Mouse (Mus musculus) limb, embryonic 14.5 days (tissue): ENCODE results near the gene Pgc. TPM values are rescaled to one million over a fixed set of nuclear protein-coding genes. Genes with fewer than 3 reads are reported as not detected.

ENCODE experiments used
- ATAC-seq: fragments of 200-750 bp; cut with Nextera tagmentation; 2 replicates; pipeline ENCODE4 v1.8.0; 2017; ENCODE audit warnings: low read depth, moderate number of reproducible peaks, moderate TSS enrichment; ENCODE audit not compliant: low FRiP score
- DNase-seq: peaks from one replicate; pipeline ENCODE4 v3.0.0-alpha.2; 2015; ENCODE audit warnings: low spot score
- H3K27ac ChIP-seq: fragments of 300-500 bp; sonication (generic); replicated peaks from 2 replicates; pipeline ENCODE4 v1.5.1; 2014; ENCODE audit warnings: low read depth, mild to moderate bottlenecking, low read length, moderate library complexity, mixed read lengths
- H3K27me3 ChIP-seq: fragments of 300-500 bp; sonication (generic); 2 replicates; pipeline ENCODE4 v1.6.1; 2014; ENCODE audit warnings: low read length, mixed read lengths; ENCODE audit not compliant: control insufficient read depth, insufficient read depth
- H3K36me3 ChIP-seq: fragments of 300-500 bp; sonication (generic); 2 replicates; pipeline ENCODE4 v1.6.1; 2014; ENCODE audit warnings: mild to moderate bottlenecking, low read length, moderate library complexity, mixed read lengths; ENCODE audit not compliant: control insufficient read depth, insufficient read depth
- H3K4me1 ChIP-seq: fragments of 300-500 bp; sonication (generic); 2 replicates; pipeline ENCODE4 v1.6.1; 2014; ENCODE audit warnings: antibody characterized with exemption, low read length, mixed read lengths; ENCODE audit not compliant: control insufficient read depth, insufficient read depth
- H3K4me2 ChIP-seq: fragments of 300-500 bp; sonication (generic); replicated peaks from 2 replicates; pipeline ENCODE4 v1.6.1; 2014; ENCODE audit warnings: low read depth, mild to moderate bottlenecking, low read length, moderate library complexity; ENCODE audit not compliant: severe bottlenecking
- H3K4me3 ChIP-seq: fragments of 300-500 bp; sonication (generic); replicated peaks from 2 replicates; pipeline ENCODE4 v1.5.1; 2014; ENCODE audit warnings: low read length
- H3K9ac ChIP-seq: fragments of 300-500 bp; sonication (generic); 2 replicates; pipeline ENCODE4 v1.6.1; 2014; ENCODE audit warnings: mild to moderate bottlenecking, low read depth, low read length, moderate library complexity; ENCODE audit not compliant: severe bottlenecking
- H3K9me3 ChIP-seq: fragments of 300-500 bp; sonication (generic); 2 replicates; pipeline ENCODE4 v1.6.1; 2016; ENCODE audit warnings: low read length; ENCODE audit not compliant: control insufficient read depth
- POLR2A ChIP-seq: fragments of 200-500 bp; IDR thresholded peaks from 2 replicates; pipeline ENCODE4 v1.8.0; 2012; ENCODE audit warnings: inconsistent platforms, mild to moderate bottlenecking, moderate library complexity, borderline replicate concordance; ENCODE audit not compliant: insufficient read depth, insufficient read length; ENCODE audit errors: extremely low read depth
- WGBS: fragments of 180-500 bp; shearing (Covaris S2); extraction: QIAGEN DNeasy Blood & Tissue Kit; methylation state at CpG from one replicate; pipeline ENCODE4 v1.1.7; 2014; 5-methylcytosine and 5-hydroxymethylcytosine counted together
- polyA plus RNA-seq, 2 experiments: library from polyadenylated mRNA; depleted of rRNA in 1 of 2; stranded (reverse) in 1 of 2; unstranded in 1 of 2; fragments of >200 nt; fragmentation: Nextera tagmentation in 1 of 2; extraction: Ambion mirVana in 1 of 2; gene quantifications; 2 replicates each; pipeline versions ENCODE4 v1.2.1 to v1.2.3; 2012 to 2014

Gene Pgc
- polyA plus RNA-seq, 2 experiments = 0.18 to 0.55 TPM

DNA sequence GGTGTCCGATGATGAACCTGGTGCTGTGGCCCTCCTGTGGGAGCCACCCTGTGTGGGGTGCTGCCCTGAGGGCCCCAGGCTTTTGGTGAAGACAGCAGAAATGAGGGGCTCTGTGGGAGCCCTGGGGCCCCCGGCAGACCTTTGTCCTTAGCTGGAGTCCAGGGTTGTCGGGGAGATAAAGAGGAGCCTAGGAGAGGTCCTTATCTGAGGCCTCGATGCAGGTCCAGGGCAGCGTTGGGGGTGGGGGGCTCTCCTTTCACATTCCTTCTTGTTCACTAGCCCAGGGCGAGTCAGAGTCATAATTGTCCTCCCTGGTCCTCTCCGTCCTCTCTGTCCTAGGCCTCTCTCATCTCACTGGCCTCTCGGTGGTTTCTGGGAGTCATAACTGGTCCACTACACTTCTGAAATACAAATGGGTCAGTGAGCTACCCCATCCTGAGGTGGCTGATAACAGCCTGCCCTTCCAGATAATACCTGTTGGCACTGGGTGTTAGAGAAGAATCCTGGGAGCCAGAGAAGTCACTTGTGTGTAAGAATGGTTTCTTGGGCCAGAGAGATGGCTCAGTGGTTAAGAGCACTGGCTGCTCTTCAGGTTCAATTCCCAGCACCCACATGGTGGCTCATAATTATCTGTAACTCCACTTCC lies 26.6 kb downstream of the Pgc start:
- no peak for TF ChIP-seq POLR2A
- Histone ChIP-seq H3K4me3 (no peak overlapping the region), H3K4me2 (no peak overlapping the region), H3K27me3 (no peaks in the 10 kb centered on the region), H3K27ac (no peak overlapping the region), H3K9me3 (no peaks in the 10 kb centered on the region), H3K4me1 (no peaks in the 10 kb centered on the region), H3K36me3 (no peaks in the 10 kb centered on the region), H3K9ac (no peak overlapping the region)
- ATAC-seq (no peak), DNase-seq (no peak)
- WGBS = 85% methylated on average over 8 of the region's 8 CpGs

DNA sequence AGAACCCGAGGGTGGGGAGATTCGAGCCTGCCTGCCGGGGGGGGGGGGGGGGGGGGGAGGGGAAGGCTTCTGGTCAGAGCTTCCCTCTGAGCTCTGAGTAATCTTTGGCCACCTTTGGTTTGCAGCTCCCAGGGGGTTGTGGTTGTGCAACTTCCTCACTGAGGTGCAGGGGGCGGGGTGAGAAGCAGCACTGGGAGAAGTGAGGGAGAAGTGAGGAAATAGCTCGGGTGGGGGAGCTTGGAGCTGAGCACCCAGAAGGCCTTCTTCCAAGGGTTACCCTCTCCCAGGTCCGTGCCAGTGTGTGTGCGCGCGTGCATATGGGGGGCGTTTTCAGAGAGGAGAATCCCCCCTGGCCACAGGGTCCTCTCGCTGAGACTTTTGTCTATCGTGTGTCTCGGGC lies 27.6 kb downstream of the Pgc start:
- DNase-seq = no peak
- 73% methylated on average over 12 of the region's 13 CpGs for WGBS
- no peak overlapping the region for H3K4me3 ChIP-seq
- H3K9ac ChIP-seq = no peak overlapping the region
- ATAC-seq = no peak
- no peaks in the 10 kb centered on the region for H3K4me1 ChIP-seq
- no peak overlapping the region for H3K27ac ChIP-seq
- TF ChIP-seq POLR2A = no peak
- H3K9me3 ChIP-seq = no peaks in the 10 kb centered on the region
- H3K36me3 ChIP-seq = no peaks in the 10 kb centered on the region
- H3K27me3 ChIP-seq = no peaks in the 10 kb centered on the region
- no peak overlapping the region for H3K4me2 ChIP-seq

DNA sequence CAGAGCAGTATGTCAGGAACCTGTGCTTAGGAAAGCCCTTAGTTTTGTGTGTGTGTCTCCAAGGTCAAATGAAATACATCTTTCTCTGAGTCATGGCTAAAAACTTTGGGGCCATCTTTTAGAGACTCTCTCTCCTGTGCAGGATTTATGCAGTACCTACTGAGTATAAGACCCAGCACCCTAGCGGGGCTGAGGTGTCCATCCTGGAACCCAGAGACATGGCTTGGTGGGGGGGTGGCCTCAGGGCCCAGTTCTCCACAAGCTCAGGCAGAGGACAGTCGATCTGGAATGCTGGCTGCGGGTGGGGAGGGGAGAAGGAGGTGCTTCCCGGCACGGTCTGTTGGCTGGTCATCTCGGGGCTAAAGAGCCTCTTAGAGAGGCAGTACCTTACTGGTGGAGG lies 29.7 kb downstream of the Pgc start:
- no peaks in the 10 kb centered on the region for H3K36me3 ChIP-seq
- WGBS = 44% methylated on average over 6 of the region's 6 CpGs
- no peak overlapping the region for H3K9ac ChIP-seq
- no peaks in the 10 kb centered on the region for H3K9me3 ChIP-seq
- no peak for TF ChIP-seq POLR2A
- no peak overlapping the region for H3K4me2 ChIP-seq
- no peaks in the 10 kb centered on the region for H3K27me3 ChIP-seq
- DNase-seq = no peak
- no peak overlapping the region for H3K27ac ChIP-seq
- no peaks in the 10 kb centered on the region for H3K4me1 ChIP-seq
- no peak overlapping the region for H3K4me3 ChIP-seq
- no peak for ATAC-seq

DNA sequence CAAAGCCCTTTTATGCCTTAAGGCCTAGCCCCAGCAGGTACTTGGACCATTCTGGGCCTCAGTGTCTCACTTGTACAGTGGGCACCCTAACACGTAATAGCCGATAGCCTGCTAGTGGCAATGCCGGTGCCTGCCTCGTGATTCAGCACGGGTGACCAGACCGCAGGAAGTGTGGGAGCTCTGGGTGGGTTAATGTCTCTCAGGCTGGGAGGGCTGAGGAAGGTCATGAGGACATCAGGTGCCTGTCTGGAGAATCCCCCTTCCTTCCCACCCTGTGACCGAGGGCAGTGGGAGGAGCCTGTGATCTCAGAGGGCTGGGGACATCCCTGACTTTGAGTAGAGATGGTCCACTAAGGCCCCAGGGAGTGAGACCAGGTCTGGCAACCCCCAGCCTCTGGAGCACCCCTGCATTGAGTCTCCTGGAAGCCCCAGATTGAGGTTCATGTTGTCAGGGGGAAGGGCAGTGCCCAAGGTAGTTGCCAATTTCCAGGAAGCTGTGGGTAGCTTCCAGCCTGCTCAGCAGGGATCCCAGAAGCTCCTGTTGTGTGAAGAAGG lies 30.5 kb downstream of the Pgc start:
- no peaks in the 10 kb centered on the region for H3K9me3 ChIP-seq
- no peak for ATAC-seq
- H3K9ac ChIP-seq = no peak overlapping the region
- H3K4me3 ChIP-seq = no peak overlapping the region
- 82% methylated on average over 7 of the region's 7 CpGs for WGBS
- no peak for TF ChIP-seq POLR2A
- no peaks in the 10 kb centered on the region for H3K4me1 ChIP-seq
- H3K27ac ChIP-seq = no peak overlapping the region
- no peak overlapping the region for H3K4me2 ChIP-seq
- H3K36me3 ChIP-seq = no peaks in the 10 kb centered on the region
- DNase-seq = no peak
- H3K27me3 ChIP-seq = no peaks in the 10 kb centered on the region

DNA sequence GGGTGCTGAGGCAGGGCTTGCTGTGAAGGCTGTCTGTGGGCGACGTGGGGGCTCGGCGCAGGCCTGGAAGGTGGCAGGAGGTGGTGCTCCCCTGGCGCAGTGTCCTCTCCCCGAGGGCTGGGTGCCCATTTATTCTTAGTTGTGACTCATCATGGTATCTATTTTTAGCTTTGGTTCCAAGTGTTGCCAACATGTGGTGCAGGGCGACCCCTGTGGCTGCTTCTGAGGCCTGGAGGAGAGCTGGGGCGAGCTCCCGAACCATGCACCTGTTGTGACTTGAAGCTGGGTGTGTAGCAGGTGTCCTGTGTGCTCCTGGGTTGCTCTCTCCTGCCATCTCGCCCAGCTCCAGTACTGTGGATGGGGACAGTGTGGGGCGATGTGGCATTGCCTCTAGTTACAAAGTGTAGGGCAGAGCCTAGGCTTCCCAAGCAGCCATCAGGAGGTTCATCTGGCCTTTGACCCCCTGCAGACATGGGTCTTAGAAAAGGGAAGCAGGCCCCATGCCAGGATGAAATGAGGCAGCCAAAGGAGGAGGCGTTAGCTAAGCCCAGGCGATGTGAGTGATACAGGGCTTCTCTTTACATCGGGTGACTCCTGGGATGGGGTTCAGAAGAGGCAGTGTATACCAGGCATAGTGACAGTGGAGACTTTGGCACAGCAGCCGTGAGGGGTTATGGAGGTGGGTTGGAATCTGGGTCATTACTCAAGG lies 33.2 kb downstream of the Pgc start:
- 78% methylated on average over 15 of the region's 15 CpGs for WGBS
- no peaks in the 10 kb centered on the region for H3K36me3 ChIP-seq
- no peak for TF ChIP-seq POLR2A

More for the DNA sequence above, 33.2 kb downstream of the Pgc start:
- Histone ChIP-seq H3K27ac (no peak overlapping the region), H3K27me3 (no peaks in the 10 kb centered on the region), H3K9me3 (no peaks in the 10 kb centered on the region), H3K4me1 (peaks cover 6% of the 10 kb centered on the region; the same call in 1 of the 2 replicates), H3K9ac (no peak overlapping the region), H3K4me3 (no peak overlapping the region), H3K4me2 (no peak overlapping the region)
- DNase-seq = no peak
- ATAC-seq = peak; percentile 17; the same call in 1 of the 2 replicates
